Mouse (Mus musculus): ENCODE measurements around the gene Folr2.
A peak's percentile ranks its signal among the peaks of the same experiment; 100 is the strongest.

The Folr2 gene

DNA sequence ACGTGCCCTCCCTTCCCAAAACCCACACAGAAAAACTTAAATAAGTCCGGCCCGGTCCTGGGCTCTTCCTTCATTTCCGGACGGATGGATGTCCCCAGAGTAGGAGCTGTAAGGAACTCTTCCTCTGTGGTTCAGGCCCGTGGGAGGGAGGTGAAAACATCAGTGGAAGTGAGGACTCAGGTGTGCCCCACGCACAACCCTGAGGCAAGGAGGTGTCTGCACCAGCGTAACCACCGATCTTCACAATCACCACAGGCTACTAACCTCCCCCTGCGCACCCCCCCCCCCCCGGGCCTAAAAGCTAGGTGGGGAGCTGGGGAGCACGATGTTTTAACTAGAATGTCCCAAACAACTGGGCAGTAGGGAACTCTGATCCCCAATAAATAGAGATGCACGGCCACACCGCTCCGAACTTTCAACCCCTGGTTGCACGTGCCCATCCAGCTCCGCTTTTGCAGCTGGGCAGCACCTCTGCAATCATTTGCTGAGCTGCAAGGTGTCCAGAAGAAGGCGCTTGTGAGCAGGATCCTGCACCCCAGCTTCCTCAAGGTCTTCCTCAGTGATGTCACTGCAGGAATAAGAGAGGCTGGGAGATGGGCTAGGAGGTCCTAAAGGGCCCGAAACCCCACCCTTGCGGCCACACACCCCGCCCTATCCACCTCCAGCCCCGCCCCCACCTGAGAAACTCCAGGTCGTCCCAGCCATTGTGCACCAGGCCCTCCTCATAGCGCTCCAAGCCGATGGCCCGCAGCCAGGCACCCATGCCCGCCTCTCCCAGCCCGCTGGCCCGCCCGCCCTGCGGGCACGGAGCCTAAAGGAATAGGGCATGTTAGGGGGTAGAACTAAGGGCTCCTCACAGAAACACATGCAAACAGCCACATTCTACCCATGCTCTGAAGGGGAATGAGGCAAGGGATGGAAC lies 33.9 kb downstream of the Folr2 start:
- DNase-seq = peak; percentile 36

DNA sequence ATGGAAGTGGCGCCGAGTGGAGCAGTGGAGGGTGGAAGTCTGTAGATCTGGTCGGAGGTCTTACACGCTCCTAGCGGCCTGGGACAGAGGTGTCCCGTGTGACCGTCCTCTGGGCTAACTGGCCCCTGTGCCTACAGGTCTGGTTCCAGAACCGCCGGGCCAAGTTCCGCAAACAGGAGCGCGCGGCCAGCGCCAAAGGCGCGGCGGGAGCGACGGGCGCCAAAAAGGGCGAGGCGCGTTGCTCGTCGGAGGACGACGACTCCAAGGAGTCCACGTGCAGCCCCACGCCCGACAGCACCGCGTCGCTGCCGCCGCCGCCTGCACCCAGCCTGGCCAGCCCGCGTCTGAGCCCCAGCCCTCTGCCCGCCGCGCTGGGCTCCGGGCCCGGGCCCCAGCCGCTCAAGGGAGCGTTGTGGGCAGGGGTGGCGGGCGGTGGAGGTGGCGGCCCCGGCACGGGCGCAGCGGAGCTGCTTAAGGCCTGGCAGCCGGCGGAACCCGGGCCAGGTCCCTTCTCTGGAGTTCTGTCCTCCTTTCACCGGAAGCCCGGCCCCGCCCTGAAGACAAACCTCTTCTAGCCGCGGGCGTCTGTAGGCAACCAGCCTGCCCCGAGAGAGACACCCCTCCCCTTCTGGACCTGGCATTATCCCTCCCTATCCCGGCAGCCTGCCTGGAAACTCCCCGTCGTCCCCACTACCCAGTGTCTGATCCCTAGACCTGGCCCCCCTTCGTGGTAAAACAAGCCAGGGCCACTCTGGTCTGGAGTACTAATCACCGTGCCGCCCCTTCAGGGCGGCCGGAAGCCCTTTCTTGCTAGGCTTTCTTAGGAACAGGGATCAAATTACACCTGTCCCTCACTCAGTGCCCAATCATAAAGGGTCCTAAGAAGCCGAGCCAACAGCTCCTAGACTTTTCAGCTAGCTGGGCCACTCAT lies 35.2 kb downstream of the Folr2 start:
- DNase-seq = peak; percentile 69

- DNase-seq = peak; percentile 42
Measured at GRCm38 (mm10) chr7:101820295-101821030, 36.5 kb downstream of the Folr2 start.

- DNase-seq = peak; percentile 52
Measured at GRCm38 (mm10) chr7:101817861-101818401, 39.1 kb downstream of the Folr2 start, which contains the start of gene Phox2a. Gene Phox2a, plus strand, starts transcription at chr7:101818313.
